Mouse (Mus musculus) MEL (cell line): ENCODE measurements around the gene Gm26741.

Experiments
- CTCF ChIP-seq, 3 experiments: IDR thresholded peaks in 2 of 3; conservative IDR thresholded peaks in 1 of 3; 2 replicates each; pipeline ENCODE4 v1.5.1; 2011 to 2012; ENCODE audit warnings: low read length in 3 of 3, low read depth in 2 of 3, mild to moderate bottlenecking in 2 of 3, improper control_type of control experiment in 1 of 3, inconsistent platforms in 1 of 3, mixed read lengths in 1 of 3, moderate library complexity in 1 of 3; ENCODE audit not compliant: control insufficient read depth in 1 of 3, insufficient read depth in 1 of 3, poor library complexity in 1 of 3, severe bottlenecking in 1 of 3
- MXI1 ChIP-seq: IDR thresholded peaks from 2 replicates; pipeline ENCODE4 v1.6.1; 2011; ENCODE audit warnings: mild to moderate bottlenecking, low read depth, low read length, improper control_type of control experiment
- POLR2AphosphoS5 ChIP-seq: IDR thresholded peaks from 2 replicates; pipeline ENCODE4 v1.6.1; 2012; ENCODE audit warnings: low read depth, borderline replicate concordance, mild to moderate bottlenecking, inconsistent platforms, low read length, moderate library complexity, mixed read lengths

DNA sequence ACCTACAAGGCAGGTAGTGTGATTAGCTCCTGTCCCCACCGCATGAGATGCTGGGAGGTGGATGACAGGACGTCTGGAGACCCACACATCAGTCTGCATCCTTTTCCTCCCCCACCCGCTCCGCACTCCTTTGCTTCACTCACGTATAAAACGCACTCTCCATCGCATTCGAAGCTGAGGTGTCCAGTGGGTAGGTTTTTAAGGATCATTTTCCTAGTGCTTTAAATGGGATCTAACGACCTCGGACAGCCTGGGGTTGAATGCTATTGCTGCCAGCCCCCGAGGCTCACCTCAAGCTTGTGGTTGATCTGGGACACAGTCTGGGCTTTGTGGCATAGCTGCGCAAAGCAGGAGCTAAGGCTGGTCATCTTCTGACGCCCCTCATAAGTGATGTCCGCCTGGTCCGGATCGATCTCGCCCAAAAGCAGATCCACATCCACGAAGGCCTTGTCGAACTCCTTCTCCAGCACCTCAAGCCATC, 22.8 kb downstream of the Gm26741 start:
- TF ChIP-seq POLR2AphosphoS5 (no peak), CTCF (IDR thresholded peaks at IDR 0.05 in 2 of 3, conservative IDR thresholded peaks at IDR 0.05 in 1 of 3; ENCODE audit: control insufficient read depth in 1 of 3, insufficient read depth in 1 of 3, low read depth in 2 of 3, low read length in 3 of 3, poor library complexity in 1 of 3, severe bottlenecking in 1 of 3) (no peak), MXI1 (no peak)
